Mouse (Mus musculus) mature B cell (primary cell): ENCODE measurements around the gene Itpr2.

ENCODE experiments used
- in situ Hi-C: fragments of 300-500 bp; cut with MboI; formaldehyde crosslinking; loops from 2 replicates; pipeline ENCODE4 v1.14.3; 2019

Itpr2 gene

DNA sequence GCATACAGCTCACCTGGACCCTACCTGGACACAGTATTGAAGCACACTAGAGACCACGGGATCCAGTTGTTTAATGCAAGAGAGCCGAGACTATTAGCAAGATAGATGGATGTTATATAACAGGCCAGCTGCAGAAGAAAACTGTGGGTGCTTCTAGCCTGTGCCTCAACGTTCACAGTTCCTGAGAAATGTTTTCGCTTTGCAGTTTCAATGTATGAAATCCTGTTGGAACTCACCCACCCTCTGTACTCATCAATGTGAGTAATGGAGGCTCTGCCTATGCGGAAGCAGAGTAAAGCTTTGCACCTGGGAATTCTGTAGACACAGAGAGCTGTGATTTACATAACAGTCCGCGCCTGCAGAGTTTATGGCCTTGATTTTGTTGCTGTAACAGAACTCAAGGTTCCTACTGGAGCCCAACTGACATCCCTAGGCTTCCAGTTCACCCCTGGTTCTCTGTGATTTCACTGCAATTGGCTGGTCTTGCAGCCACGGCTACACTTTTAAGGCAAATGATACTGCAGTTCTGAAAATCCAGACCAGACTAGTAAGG is 344.0 kb downstream of the Itpr2 start:
- in situ Hi-C loops, result loop anchor here (10.0 kb wide), 1 partner anchor 303 kb away; no protein-coding TSS in a partner anchor

DNA sequence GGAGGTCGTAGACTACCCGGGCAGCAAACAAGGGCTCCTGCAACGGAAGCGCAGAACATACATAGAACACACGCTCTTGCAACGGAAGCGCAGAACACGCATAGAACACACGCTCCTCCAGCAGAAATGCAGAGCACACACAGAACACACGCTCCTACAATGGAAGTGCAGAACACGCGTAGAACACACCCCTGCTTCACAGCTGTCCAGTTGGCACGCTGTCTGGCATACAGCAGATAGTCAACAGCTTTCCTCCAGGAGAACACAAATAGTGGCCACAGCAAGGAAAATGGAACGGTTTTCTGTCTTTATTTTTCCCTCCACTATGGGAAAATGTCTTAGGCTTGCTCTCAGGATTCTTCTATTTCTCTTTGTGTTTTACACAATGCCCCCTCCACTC is 344.9 kb downstream of the Itpr2 start:
- in situ Hi-C loops, result loop anchor here (10.0 kb wide), 1 partner anchor 302 kb away; no protein-coding TSS in a partner anchor

DNA sequence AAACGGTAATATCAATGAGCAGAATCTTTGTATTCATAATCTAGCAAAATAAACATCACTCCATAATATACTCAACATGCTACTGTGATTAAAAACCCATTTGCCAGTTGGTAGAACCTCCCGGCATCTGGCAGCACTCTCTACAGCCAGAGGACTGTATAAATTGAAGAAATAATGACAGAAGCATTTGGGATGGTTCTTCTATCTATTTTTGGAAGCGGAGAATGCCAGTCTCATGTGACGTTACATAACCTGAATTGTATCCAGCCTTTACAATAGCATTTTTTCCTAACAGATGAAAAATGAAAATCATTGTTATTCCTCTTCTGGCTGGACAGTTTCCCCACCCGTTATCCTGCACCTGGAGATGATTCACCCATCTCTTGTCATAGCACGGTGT is 345.5 kb downstream of the Itpr2 start:
- in situ Hi-C loops, result loop anchor here (10.0 kb wide), 1 partner anchor 302 kb away; no protein-coding TSS in a partner anchor

DNA sequence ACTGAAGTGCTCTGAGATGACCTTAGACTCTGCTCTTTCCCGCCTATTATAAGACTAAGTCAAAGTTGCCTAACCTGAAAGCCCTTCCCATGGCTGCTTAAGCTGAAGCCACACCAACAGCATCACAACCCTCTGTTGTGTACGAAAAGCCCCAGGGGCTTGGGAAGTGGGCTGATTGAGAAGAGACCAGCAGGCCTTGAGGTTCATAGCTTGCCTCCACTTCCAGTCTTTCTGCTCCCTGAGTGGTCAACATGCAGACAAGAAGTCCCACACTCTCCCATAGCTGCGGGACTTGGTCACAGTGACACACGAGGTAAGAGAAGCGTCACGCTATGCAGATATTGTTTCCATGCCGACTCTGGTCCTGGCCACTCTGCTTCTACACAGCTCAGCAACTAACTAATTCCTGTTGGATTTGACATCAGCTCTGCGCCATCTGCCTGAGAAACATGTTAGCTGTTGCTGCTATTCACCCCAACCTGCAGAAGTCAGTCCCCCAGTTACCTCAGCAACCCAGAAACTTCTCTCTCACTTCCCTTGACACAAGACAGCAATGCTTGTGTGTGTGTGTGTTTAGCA is 346.8 kb downstream of the Itpr2 start:
- in situ Hi-C loops, result loop anchor here (10.0 kb wide), 1 partner anchor 300 kb away; no protein-coding TSS in a partner anchor

DNA sequence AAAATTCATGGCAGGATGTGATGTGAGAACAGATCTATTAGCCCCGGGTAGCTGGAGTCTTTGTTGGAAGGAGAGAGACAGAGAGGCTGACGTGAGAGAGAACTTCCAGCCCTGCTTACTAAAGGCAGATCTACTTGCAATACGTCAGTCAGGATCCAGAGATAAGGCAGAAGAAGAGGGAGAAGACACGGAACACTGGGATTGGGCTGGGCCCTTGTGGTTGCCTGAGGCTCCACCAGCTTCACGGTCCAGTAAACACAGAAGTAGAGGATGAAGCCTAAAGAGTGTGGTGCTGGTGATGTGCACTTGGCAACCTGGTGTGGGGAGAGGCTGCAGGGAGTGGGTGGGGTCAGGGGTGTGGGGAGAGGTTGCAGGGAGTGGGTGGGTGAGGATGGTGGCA is 349.2 kb downstream of the Itpr2 start:
- in situ Hi-C loops, result loop anchor here (10.0 kb wide), 1 partner anchor 298 kb away; no protein-coding TSS in a partner anchor

DNA sequence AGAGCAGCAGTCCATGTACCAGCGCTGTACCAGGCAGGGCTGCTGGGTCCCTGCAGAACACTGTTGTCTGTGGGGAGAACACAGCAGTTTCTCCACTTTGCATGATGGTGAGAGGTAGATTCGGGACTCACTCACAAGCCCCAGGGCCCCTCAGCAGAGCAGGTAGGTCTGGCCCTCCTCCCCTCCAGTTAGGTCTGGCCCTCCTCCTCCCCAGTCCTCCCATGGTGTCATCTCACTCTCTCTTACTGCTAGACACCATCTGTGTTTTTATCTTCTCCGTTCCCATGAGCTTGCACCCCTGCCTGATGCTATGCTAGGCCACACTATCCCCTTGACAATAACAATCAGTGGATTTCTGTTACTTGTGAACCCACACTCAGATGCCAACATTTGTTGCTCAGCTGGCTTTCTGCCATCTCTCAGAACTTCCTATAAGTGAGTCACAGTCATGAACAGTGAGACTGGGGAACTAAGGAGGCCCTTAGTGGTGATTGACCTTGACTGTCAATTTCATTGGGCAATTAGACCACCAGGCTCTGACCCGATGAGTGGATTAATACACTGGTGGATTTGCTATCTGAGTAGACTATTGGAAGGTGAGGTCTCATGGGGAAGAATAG is 360.9 kb downstream of the Itpr2 start:
- in situ Hi-C loops, result no loop called here

DNA sequence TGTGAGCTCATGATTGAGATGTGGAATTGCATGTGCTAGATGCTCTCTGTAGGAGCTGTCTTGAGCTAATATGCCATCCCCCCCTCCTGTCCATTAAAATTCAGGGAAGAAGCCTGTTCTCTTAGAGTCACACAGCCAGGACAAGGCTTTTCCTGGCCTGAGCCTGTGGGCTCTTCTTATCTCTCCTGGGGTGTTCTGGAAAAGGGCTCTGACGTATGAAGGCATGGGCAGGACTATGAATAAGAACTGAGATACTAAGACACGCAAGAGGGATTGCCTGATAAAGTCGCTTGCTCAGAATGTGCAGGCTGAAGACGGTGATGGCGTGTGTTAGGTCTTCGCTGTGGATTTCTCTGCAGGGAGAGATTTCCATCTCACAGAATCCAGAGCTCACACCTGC is 361.9 kb downstream of the Itpr2 start:
- in situ Hi-C loops, result no loop called here

DNA sequence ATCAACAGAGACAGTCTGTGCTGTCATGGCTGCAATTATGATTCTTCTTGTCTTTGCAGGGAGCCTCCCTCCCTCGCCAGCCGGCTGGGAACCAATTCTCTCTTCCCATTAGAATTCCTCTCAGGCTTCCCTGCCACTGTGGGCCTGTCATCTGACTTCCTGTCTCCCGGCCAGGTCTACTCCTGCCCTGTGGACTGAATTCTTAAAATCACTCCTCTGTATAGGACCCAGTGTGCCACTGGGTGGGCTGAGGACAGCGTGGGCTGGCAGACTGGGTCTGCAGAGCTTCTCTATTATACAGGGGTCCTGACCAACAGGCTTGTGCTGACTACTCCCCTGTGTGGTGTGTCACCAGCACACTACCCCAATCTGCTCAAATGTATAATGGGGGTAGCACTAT is 365.4 kb downstream of the Itpr2 start:
- in situ Hi-C loops, result no loop called here

DNA sequence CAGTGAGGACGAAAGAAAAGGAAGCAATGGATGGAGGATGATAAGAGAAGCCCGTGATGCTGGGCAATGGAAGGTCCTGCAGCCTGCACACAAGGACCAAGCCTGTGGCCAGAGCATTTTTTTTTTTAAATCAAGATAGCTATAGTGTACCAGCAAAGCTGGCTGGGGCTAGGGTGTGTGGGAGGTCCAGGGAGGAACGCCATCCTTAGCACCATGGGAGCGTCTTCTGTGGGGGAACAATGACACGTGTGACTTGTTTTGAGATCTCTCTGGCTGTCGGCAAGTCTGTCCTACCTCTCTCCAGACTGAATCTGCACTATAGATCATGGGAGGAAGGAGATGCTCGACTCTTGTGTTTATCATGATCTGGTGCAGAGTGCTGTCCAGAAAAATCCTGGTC is 365.8 kb downstream of the Itpr2 start:
- in situ Hi-C loops, result no loop called here

DNA sequence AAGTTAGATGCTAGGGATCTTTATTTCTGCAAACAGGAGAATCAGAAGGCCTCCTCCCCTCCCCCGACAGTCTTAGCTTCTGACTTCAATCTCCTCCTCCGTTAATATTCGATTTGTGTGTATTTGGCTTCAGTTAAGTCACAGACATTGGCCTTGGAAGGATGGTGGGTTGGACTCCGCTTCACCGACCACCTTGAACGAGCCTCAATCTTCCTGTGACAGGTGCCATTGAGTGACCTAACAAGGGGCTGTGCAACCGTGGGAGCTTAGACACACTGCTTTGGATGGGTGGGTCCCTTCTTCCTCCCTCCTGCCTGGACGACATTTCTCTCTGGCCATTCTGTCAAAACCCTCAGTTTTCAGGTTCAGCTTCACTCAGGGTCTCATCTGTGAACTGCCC is 366.7 kb downstream of the Itpr2 start:
- in situ Hi-C loops, result no loop called here

DNA sequence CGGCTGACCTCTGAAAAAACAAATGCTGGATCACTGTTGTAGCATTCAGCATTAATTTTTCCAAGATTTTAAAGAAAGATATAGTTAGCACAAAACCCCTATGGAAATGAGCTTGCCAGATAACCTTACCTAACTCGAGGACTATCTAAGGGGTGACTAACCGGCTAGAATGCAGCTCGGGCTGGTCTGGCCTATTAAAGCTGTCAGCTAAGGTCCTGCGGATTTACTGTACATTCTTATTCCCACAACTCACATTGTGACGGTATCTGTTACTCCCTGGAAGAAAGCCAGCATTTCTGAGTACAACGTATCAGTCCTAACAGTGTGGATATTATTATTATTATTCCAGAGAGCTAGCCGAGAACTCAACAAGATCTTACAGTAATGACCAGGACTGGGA is 368.1 kb downstream of the Itpr2 start:
- in situ Hi-C loops, result no loop called here

DNA sequence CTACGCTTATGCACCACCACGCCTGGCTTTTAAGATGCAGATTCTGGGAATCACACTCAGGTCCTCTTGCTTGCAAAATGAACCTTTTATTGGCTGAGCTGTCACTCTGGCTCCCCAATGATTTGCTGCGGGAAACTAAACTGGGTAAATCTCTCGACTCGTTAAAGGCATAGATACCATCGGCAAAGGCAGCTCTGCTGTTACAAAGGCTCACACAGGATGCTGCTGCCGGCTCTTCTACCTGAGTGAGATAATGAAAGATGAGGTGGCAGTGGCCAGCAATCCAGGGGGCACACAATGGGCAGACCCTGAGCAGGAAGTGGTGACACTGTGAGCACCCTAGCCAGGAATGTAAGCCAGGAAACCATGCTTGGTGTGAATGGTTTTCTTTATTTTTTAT is 373.0 kb downstream of the Itpr2 start:
- in situ Hi-C loops, result no loop called here

DNA sequence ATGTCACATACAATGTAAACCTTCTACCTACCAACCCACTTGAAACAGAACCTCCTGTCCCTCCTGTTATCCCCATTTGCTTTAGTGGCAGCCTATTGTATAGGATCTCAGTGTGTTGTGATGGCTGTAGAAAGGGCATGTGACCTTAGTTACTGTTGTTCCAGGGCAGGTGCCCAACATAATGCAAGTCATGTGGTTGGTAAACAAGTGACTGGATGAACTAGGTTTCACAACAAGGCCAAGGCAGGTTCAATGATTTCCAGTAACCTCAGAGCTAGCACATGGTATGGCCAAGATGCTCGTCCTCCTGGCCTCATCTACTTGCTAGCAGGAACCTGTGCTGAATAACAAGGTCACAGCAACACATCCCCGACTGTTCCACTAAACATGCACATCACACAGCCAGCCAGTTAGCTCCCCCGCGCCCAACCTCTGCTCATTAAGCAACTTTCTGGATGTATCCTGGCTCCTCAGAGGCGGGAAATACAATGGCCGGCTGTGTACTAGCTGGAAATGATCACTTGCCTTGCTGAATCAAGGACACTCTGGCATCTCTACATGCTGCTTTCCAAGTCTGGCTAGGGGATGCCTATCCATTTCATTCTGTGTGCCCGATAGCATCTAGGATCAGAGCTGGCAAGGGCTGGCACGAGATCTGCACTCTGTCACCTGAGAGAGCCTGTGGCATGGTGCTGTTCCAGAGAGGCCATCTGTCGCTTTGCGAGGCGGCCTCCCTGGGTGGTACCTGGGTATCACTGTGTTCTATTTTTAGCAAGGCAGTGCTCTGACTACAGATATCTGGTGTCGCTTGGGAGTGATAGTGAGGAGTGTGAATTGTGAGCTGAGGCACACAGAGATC is 375.0 kb downstream of the Itpr2 start:
- in situ Hi-C loops, result no loop called here

DNA sequence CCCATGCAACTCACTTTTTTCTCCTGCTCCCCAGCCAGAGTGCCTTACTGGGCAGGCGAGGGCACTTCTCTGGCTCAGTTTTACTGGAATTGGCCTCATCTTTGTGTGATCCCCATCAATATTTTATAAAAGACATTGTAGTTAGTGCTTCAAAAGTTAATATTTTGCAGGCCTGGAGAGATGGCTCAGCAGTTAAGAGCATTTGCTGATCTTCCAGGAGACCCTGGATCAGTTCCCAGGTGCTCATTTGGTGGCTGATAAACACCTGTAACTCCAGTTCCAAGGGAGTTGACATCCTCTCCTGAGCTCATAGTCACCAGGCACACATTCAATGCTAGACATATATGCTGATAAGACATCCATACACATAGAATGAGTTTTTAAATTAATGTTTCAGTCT is 376.4 kb downstream of the Itpr2 start:
- in situ Hi-C loops, result no loop called here

DNA sequence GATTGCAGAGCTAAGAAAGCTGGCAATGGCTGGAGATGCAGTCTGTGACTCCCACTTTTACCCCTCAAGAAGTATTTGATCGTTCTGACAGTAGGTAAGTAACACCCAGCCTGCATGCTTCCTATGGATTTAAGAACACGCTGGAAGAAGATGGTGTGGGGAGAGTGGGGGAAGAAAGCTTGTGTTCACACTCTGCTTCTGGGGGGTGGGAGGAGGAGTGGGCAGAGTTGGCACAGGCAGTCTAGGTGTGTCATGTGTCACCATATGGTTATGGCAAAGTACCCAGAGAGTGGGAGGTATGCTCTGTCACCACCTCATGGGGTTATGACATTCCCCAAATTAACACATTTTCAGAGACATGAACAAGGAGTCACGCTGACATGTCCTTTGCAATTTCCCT is 377.5 kb downstream of the Itpr2 start:
- in situ Hi-C loops, result no loop called here

DNA sequence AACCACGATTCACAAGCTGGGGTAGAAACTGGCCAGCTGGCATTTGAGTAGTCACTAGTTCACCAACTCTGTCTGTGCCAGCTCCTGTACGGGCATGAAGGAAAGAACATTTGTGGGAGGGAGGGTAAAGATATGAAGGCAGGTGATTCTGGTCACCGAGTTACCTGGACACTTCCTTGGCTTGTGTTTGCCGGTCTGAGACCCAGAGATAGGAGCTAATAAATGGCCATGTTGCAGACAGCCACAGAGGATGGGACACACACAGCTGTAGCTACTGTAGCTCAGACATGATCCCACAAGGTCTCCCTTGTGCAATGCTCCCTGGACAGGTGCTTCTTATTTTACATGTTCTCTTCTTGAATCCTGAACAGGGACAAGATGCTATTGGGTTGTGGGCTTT is 378.4 kb downstream of the Itpr2 start:
- in situ Hi-C loops, result no loop called here

DNA sequence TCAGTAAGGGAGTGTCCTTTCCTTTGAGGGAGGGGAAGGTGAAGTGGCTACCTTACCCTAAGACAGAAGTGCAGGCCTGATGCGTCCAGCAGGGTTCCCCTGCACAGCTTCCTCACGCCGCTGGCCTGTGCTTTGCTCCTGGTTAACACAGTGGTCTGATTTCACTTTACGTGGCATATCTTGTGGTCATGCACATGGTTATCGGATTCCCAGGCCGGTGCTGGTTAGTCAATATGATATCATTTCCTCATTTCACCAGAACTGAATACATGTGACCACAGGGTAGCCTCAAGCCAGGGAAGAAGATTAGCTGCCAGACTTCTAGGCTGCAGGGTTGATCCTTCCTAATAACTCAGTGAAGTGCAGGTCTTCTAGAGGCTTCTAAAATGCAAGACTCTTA is 381.9 kb downstream of the Itpr2 start:
- in situ Hi-C loops, result no loop called here

DNA sequence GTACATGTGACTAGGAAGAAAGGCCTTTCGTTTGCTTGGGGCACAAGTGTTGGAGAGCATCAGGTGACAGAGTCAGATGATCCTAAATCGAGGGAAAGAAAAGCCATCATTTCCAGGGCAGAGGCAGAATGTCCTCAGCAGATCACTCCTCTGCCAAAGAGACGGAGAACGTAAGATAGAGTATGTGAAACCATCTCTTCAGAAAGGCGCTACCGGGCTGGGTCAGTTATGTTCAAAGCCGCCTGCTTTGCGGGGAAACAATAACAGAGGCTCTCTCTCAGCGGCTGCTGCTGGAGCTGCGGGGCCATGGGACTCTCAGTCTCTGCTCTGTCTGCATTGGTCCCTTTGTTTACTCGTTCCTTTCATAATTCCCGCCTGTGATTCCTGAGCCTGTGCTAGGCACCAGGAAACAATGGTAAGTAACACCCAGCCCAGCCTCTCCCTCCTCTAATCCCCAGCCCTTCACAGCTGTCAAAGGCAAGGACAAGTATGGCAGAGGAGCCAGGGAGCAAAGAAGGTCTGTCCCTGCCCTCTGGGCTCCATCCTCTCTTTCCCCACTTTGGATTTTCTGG is 387.2 kb downstream of the Itpr2 start:
- in situ Hi-C loops, result no loop called here

DNA sequence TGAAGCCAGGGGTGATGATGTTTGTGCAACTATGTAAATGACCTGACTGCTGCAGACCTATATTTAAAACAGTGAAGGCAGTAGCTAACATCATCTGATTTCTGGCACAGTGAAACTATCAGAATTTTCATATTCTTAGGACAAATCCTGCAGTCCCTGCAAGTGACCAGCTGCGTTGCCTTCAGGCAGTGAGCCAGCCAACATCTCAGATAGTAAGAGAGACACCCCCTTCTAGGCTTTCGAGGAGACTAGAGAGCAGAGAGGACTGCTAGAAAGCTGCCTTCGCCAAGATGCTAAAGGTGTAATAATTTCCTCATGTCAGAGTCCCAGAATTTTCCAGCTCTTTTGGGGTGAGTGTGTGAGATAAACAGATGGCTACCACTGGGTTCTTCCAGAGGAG is 388.0 kb downstream of the Itpr2 start:
- in situ Hi-C loops, result no loop called here

DNA sequence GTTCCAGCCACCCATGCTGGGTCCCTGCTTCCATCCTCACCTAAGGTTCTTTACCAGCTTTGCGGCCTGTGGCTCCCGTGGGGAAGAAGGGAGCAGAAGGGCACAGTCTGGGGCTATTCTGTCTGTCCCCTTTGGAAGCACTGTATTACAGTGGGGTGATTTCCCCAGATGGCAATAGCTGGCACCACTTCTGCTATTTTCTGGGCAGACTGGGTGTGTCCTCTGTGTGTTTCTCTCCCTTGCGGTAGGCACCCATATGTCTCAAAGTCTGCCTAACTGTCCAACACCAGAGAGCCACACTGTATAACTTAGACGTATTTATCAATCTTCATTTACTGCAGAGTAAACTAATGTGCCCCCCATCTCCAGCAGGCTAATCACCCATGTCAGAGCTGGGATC is 388.9 kb downstream of the Itpr2 start:
- in situ Hi-C loops, result no loop called here

DNA sequence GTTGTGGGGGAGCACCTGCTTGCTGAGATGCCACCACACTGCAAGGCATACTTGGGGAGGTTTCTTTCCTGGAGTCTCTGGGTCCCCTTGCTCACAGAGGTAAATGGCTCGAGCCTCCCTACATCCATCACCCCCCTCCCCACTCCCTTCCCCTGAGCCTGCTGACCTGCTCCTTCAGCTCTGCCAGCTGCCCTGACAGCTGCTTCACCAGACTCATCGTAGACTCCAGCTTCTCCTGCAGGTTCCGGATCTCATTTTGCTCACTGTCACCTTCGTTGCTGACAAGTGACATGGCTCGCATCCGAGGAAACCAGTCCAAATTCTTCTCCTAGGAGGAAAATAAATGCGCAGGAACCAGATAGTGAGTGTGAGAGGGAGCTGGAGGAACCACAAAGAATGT is 389.8 kb downstream of the Itpr2 start:
- in situ Hi-C loops, result no loop called here

DNA sequence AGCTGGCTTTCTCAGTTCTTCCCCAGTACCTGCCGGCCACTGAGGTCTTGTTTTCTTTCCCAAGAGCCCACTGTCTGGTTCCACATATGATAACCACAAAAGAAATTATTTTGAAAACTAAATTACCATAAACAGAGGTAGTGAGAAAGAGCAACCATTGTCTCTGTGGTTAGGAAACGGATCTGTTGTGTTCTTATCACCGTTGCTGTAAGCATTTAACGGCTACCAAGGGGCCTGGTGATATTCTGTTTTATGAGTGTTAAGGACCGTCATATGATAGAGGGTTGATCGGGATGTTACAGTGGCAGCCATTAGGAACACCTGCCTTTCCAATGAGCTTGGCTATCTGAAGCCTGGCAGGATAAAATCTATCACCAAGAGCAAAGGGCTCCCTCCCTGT is 390.2 kb downstream of the Itpr2 start:
- in situ Hi-C loops, result no loop called here
